Mouse (Mus musculus) kidney, postnatal 14 days (tissue): ENCODE data around the gene Svip.
A peak's percentile ranks its signal among the peaks of the same experiment; 100 is the strongest.

Experiments used
- DNase-seq: peaks from one replicate; pipeline ENCODE4 v3.0.0; 2022; ENCODE audit warnings: mixed read lengths

Svip gene

GRCm38 (mm10) chr7:52005511-52006295 is at the start of gene Svip:
Gene Svip, minus strand, starts transcription at chr7:52006018.
- DNase-seq, result peak; percentile 95

GRCm38 (mm10) chr7:52037600-52038582 is 32.1 kb upstream of the Svip start:
- DNase-seq, result peak; percentile 20

DNA sequence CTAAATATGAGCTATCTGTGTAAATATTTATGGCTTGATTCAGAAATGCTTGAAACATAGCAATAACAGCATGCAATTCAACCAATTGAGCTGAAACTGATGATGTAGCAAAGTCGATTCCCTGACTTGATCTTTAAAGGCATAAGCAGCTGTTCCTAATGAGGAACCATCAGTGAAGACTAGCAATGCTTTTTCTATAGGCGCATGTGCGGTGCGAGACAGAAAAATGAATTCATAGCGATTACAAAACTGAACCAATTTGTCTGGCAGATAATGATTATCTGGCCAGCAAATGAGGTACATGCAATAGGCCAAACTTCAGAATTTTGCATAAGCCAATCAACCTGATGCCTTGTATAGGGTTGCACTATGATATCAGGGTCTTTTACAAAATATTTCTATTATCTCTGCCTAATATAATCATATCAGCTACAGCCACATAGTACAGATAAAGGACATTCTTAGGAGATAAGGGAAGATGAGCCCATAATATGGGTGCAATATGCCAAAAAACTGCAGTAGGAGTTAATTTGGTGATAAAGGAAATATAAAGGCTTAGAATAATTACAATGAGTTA is 18.3 kb upstream of the Svip start:
- no peak for DNase-seq

- DNase-seq, result no peak
These were observed 16.2 kb upstream of the Svip start for GRCm38 (mm10) chr7:52022039-52022438.

DNA sequence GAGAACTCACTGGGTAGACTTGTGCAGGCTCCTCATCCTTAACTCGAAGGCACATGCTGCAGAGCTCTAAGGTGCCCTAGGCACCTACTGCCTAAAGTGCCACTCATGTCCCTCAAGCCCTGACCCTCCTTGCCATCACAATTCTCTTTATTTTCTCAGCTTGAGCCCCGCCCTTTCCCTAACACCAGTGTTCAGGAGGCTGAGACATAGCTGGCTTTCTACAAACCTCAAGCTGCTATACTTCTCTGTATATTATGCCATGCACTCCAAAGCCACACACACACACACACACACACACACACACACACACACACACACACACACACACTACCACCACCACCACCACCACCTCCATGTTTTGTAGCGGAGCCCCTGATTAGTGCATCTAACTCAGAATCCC is 9.8 kb upstream of the Svip start, which contains the start of gene 1700015G11Rik:
1700015G11Rik (minus strand) TSS at position 101 of the 400 bp plus-strand sequence.
- DNase-seq, result no peak

- DNase-seq, result no peak
These were observed 9.4 kb upstream of the Svip start for GRCm38 (mm10) chr7:52015180-52015579.

DNA sequence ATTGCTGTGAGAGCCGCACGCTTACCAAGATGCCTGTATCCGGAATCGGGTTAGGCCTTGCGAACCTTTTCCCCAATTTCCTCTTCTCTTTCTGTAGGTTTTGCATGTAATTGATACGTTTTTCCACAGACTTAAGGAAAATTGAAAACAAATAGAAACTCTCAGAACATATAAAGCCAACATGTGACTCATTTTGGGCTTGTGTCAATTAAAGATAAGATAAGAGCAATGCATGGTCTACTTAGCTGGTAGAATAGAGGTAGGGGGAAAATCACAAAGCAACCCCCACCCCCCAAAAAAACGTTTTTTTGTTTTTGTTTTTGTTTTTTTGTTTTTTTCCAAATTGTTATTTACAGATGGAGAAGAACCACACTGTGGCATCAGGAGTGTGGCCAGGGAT is 7.6 kb upstream of the Svip start:
- no peak for DNase-seq

DNA sequence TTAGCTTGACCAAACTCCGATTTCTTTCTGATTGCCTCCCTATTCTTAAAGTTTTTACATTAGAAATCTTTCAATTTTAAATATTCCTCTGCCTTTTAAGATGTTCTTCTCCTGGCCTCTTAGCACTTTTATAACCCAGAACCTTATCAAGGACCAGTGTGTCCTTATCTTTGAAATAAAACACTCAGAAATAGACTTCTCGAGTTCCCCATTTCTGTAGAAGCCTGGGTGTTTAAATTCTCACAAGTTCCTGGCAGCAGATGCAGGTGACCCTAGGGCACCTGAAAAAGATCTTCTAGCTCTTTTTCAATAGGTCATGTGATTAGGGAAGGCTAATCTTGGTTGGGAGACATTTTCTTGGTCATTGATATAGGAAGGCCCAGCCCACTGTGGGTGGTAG is 1.3 kb upstream of the Svip start:
- no peak for DNase-seq

DNA sequence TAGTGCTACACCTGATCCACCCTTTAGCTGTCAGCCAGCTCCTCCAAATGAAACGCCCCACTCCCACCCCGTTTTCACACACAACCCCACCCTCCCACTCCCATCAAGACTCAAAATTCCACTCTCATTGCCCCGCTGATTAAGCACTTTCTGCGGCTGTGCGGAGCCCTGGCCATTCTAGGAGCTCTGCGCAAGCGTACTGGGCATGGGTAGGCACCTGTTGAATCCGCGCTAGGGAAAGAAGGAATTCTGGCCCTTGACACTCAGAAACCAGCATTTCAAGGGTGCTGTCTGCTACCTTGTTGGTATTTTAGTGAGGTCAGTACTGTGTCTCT is 445 bp upstream of the Svip start:
- DNase-seq, result no peak

DNA sequence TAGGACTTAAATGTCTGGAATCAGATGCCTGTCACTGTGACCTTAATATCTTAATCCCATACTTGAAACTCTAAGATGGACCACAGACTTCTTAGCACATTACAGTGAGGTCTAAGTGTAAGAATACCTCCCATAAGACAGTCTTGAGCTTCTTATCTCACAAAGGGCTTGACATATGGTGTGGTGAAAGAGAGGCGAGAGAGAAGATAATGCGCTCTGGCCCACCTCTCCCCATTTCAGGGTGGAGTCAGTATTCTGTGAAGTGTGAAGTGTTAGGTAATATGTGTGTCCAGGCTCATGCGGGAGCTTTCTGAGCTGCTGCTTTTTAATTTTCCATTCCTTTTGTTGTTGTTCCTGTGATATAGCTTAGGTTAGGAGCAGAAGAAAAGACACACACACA is 14.8 kb downstream of the Svip start:
- DNase-seq, result no peak

DNA sequence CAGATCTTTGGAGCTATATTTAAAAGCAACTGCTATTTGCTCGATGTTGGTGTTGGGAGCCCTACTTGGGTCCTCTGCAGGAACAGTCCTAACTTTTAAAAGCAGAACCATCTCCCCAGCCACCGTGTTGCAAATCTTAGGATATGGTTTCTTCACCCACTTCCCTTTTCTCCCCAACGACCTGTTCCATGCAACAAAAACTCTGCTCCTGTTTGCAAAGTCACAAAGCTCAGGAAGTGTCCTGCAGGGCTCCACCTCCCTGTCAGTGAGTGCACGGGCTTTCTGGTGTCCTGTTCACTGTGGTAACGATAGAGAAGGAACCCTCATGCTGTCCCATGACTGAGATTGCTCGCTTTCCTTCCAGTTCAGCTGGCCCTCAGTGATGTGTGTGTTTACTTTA is 18.9 kb downstream of the Svip start:
- no peak for DNase-seq

DNA sequence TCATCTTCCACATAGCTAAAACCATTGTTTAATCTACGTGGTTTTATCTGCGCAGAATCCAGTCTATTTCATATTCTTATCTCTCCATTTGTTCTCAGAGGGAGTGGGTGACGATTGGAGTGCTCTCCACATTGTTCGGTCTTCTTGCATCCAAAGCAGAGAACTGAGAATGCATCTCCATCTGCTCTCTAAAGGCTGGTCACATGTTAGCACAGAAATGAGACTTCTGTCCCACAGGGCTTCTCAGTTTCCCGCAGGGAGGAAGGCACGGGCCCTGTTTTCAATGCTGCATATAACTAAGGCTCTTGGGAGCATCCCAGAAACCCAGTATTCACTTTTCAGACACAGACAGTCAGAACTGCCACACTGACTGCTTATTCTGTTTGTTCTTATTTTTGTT is 20.1 kb downstream of the Svip start:
- DNase-seq, result no peak

DNA sequence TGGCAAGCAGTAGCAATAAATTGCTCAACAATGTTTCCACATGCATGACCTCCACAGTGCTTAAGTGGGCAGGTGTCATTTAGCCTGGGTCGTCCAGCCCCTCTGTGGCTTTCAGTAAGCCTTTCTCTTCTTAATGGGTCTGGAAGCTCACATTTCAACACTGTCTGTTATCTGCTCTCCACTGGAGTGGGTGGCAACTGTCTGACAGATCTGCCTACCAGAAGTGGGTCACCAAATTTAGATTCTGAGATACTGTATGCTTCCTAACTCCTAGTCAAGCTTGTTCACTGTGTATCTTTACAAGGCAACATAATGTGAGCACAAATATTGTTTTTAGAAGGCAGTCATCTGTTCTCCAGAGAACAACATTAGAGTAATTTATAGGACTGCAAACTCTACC is 23.5 kb downstream of the Svip start:
- DNase-seq, result no peak

DNA sequence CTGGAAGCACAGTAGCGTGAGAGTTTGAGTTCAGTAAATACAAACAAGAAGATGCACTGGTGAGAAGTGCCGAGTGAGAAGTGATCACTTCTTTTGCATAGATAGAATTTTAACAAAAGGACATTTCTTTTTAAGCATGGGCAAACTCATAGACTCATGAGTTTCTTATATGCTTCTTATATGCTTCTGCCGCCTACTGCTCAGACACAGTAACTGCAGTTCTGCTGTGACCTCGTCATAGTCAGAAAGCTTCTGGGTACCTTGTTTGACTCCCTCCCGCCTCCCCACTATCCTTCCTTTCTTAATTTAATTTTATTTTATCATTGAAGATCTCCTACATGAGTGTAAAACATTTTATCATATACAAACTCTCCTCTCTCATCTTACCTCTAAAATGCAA is 26.5 kb downstream of the Svip start:
- no peak for DNase-seq

GRCm38 (mm10) chr7:51975181-51975580 is 30.6 kb downstream of the Svip start:
- DNase-seq, result no peak

DNA sequence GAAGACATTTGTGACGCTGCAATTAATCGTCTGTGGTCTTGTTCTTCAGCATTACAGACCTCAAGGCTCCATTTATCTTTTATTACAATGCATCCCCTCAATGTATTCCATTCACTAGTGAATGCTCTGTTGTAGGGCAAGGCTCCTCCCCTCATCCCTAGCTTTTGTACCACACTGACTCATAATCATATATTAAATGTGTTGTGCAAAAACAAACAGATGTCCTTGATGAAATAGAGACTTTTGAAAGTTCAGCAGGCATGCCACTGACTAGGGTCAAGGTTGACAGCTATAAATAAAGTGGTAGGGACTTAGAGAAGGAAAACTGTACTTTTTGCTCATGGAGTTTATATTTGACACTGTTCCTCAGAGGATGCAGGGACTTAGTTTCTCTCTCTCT is 32.3 kb downstream of the Svip start:
- no peak for DNase-seq

- no peak for DNase-seq
These were observed 32.7 kb downstream of the Svip start for GRCm38 (mm10) chr7:51973091-51973490.

DNA sequence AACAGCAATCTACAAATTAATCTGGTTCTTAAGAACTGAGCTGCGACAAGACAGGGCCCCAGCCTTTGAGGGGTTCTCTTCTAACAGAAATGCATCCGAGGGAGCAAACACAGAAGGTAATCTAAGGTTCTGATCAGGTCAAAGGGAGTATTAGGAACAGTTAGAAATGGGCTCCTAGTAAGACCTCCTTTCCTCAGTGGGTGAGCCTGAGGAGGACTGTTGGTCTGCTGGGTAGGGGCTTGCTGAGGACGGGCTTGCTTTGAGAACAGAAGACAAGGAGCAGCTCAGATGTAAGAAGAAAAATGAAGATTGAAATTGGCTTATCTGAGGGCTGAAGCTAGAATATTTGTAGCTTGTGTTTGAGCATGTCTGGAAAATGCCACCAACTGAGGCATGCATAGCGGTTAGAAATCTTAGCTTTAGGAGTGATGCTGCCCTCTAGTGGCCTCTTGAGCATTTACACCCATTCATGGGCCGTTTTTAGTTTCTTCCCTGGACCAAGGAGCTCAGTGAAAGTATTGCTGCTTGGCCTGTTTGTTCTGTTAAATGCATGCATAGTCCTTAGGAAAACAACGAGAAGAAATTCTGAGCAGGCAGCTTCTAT is 33.5 kb downstream of the Svip start:
- DNase-seq, result peak; percentile 40

DNA sequence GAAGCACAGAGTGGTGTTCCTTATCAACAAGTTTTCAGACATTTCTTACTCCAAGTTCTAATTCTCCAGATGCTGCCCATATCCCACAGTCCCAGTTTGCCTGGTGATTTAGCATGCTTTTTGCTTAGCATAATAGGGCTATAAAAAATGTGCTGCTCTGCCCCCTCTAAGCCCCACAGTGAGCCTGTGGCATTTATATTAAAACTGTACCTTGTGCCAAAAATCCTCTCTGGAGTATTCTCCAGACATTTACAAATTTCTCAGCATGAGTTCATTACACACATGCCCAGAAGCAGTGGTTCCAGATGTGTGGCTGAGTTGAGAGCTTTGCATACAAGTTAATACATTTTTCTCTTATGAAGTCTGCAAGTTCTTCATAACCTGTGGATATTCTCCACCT is 36.4 kb downstream of the Svip start:
- no peak for DNase-seq

DNA sequence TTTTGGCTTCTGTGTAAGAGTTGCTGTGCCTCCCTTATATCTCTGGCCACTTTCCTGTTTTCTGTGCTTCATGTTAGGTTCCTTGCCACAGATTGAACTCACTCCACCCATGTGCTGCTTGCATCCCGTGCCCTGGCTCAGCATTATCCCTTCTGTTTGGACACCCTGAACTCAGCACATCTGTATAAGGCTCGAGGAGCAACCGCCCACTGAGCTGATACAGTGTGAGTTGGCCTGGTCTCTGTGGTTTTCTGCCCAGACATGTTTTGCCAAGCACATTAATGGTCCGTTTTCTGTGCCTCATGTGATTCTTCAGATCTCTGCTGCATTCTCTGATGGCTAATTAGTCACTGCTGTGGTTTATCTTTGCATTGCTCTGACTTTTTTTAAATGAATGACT is 38.2 kb downstream of the Svip start:
- no peak for DNase-seq

DNA sequence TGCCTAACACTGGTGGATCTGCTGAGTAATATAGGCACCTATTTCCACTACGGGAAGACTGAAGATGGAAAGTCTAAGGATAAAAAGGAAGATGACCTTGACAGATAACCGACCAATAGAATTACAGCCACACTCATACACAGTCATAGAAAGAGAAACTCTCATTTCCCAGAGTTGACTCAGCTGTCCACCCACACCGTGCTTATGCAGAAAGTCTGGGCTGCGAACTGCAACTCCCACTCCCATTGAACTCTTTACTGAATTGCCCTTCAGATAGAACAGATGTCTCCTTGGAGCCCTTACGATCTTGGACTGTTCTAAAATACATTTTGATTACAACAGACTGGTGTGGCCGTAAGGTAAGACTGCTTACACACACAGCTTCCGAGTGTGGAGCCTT is 41.1 kb downstream of the Svip start:
- DNase-seq, result no peak

DNA sequence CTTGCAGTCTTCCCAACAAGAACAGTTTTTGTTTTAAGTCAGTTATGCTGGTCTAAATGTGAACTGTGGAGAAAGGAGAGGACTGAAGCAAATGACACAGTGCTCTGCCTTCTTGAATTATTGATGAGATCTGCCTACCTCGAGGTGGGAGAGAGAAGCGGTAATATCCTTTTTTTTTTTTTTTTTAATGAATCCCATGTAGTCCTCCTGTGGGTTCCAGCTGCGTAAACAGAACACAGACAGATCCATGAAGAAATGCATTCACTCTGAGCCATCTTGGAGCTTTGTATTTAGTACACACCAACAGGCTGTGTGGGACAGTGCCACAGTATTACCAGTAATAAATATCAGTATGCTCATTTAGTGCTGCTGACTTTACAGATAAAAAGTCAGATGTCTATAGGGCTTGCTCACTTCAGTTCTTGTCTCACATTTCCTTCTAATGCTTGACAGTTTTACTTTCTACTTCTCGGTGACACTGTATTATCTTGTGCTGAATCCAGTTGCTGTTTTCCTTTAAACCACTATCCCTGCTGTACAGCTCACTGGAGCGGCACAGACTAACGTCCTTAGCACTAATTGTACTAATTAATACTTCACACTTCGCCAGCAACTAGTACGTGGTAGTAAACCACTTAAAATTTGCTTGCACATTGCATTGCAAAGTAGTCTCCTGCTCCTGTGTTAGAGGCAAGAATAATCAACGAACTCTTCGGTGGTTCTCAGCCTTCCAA is 43.4 kb downstream of the Svip start:
- no peak for DNase-seq
